Mouse (Mus musculus) urinary bladder, adult 18-20 months (tissue): Measurements from ENCODE around the gene Hoxc6.

Experiments used
- DNase-seq, 2 experiments: peaks; one replicate each; pipeline ENCODE4 v3.0.0; 2022; ENCODE audit warnings: low spot score in 2 of 2, mixed read lengths in 2 of 2

The Hoxc6 gene

DNA sequence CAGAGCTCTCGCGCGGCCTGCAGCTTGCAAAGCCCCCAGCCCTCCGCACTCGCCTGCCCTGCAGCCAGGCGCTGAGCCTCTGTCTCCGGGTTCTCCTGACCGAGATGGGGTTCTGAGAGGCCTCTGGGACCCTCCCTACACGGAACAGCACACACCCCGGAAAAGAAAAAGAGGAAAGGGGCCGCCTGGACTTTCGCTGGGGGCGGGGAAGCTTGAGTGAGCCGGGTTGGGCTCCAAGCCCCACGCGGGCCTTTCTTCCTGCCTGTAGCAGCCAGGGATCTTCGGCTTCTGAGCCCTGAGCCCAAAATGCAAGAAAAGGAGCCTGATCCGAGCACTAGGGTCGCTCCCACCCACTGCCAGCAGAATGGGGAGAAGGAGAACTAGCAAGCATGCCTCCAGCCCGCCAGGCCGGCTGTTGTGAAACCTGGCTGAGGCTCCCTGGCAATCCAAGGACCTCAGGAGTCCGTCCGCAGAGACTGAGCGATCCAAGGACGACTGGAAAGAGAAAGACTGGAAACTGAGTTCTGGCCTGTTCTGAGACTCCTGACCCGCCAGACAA lies 13.9 kb downstream of the Hoxc6 start:
- DNase-seq, result no peak

DNA sequence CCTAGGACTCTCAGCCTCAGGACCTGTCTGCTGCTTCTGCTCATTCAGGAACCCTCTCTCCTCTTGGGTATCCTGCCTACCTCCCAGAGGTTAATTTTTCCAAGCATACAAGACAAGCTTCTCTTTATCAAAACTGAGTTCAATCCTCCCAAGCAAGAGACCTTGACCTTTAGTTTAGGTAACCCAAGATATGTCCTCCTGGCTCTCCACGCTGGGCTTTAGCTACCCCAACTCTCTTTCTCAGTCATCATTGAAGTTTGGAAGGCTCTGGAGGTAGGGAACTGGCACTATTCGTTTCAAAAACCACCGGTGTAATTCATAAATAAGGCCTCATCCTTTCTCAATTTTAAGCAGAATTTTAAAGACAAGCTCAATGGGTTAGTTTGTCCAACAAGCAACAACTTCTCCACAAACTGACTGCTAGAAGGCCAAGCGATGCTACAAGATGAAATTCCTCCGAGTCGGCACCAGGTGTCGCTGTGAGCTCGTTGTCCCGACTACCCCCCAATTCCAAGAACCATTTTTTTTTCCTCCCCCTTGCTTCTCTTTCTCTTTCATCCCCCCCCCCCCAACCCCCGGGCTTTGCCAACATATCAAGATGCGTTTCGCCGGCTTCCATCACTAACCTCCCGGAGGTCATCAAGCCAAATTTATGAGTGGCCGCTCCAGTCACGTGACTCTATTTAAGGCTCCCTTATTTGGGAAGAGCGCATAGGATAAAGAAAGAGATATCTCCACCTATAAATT lies 15.4 kb downstream of the Hoxc6 start:
- no peak for DNase-seq

DNA sequence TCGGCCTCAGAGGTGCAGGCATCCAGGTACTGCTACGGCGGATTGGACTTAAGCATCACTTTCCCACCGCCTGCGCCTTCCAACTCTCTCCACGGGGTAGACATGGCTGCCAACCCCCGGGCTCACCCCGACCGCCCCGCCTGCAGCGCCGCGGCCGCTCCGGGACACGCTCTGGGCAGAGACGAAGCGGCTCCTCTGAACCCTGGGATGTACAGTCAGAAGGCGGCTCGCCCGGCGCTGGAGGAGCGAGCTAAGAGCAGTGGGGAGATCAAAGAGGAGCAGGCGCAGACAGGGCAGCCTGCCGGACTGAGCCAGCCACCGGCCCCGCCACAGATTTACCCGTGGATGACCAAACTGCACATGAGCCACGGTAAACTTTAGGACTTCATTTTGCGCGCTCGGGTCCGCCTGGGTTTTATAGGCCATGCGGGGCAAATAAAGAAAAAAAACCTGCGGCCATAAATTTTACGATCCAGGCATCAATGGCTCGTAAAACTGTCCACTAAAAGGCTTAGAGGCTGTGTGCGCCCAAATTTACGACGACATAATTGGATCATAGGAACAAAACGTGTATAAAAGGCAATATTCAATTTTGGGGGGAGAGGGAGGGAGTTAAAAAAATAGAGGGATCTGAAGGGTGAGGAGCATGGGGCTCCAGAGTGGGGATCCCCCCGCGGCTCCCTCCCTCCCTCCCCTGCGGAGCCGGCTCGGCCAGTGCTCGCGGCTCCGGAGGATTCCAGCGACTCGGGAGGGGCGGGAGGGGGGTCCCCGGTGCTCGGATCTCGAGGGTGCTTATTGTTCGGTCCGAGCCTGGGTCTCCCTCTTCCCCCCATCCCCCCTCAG lies 16.3 kb downstream of the Hoxc6 start:
- DNase-seq, result no peak

DNA sequence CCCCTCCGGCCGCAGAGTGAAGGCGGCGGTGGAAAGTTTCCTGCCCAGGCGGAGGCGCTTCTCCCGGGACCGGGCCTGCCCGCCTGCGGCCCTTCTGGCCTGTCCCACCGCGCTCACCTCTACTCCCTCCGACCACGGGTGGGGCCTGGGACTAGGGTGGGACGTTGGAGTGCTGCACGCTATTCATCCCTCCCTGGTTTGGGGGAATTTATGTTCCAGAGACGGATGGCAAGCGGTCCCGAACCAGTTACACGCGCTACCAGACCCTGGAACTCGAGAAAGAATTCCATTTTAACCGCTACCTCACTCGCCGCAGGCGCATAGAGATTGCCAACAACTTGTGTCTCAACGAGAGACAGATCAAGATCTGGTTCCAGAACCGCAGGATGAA lies 16.9 kb downstream of the Hoxc6 start:
- no peak for DNase-seq

DNA sequence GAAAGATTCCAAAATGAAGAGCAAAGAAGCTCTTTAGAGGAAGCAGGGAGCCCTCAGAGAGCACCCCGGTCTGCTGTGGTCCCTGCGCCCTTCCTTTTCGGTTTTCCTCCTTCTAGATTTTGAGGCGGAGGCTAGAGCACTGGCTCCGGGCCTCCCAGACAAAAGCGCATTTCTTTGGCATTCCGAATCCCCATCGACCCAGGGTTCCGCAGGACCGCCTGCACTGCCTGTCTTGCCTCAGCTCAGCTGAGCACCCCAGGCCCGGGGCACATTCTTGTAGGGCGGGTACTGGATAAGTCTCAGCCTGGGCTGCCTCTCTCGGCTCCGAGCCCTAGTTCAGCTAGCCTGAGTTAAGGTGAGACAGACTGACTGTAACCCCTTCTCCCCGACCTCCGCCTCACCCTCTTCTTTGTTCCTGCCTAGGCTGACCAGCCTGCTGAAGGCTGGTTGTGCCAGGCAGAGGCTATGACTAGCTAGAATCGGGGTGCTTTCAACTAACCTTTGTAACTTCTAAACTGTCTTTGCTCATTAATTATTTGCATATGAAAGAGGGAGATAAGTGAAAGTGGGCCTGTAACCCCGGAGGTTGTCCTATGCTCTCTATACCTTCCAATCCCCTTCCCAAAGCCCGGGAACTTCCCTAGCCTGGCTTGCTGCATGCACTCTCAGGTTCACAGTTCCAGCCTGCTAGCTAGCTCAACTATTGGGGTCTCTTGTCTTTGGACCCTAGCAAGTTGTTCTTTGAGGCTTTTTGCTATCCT lies 17.5 kb downstream of the Hoxc6 start:
- DNase-seq, result no peak

DNA sequence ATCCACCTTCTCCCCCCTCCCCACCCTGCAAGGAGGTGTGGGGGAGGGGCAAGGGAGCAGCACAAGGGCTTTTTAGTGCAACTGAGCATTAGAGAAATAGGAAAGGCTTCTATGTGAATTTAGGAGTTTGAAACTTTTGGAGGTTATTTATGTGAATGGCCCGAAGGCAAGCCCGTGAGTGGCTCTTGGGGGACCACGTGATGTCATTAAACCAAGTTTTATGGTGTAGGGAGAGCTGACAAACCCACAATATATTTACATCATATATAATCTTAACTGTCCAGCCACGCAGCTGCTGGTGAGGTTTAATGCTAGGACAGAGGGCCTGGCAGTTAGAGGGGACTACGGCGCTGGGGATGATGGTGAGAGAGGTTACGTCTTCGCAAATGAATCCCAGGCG lies 20.6 kb downstream of the Hoxc6 start, which contains the start of gene Hoxc4:
Gene Hoxc4, plus strand, starts transcription at position 299 of the 400 bp plus-strand sequence.
- no peak for DNase-seq

DNA sequence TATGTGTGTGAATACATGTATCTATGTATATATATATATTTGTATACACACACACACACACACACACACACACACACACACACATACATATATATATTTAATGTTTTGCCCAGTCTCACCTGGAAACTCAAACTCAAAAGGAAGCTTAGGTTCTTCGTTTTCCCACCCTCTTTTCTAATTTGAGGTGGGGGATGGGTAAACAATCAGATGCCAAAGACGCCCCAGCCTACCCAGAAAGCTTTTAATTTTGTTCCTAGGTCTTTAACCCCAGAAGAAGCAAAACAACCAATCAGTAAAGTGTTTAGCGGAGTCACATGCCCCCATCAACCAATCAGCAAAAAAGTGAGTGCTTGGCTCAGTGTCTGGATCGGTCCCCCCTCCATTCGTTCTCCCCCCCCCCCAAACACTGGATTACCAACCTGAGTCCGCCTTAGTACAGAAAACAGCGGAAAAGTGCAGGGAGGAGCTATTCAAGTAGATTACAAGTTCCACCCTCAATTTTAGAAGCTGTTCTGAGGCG lies 22.9 kb downstream of the Hoxc6 start:
- no peak for DNase-seq

DNA sequence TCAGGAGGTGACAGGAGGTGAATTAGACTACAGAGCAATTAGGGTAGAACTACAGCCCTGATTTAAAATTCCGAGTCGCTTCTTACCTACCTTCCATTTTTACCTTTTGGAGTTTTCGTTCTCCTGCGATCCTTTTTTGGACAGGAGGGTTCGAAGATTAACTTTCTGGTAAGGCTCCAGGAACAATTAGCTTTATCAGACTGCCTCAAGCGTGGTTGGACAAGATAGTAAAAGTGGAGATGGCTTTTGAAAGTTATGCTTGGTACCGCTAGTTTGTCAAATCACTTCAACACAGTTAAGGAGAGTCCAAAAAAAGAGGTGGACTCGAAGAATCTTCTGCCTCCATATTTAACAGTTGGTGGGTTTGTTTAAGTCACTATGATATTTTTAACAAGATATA lies 23.5 kb downstream of the Hoxc6 start:
- no peak for DNase-seq

DNA sequence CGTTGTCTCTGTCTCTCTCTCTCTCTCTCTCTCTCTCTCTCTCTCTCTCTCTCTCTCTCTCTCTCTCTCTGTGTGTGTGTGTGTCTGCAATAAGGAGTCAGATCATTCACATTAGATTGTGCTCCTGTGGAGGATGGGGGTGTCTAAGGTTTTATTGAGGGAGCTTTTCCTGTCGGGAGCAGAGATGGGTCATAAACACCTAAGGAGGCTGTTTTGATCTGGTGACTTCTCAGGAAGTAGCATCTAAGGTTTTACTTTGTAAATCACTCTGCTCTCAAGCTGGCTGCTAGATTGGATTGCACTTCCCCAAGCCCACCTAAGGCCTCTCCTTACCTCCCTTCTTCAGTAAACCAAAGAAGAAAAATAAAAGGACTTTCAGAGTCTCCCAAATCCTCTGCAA lies 26.1 kb downstream of the Hoxc6 start:
- DNase-seq, result no peak

DNA sequence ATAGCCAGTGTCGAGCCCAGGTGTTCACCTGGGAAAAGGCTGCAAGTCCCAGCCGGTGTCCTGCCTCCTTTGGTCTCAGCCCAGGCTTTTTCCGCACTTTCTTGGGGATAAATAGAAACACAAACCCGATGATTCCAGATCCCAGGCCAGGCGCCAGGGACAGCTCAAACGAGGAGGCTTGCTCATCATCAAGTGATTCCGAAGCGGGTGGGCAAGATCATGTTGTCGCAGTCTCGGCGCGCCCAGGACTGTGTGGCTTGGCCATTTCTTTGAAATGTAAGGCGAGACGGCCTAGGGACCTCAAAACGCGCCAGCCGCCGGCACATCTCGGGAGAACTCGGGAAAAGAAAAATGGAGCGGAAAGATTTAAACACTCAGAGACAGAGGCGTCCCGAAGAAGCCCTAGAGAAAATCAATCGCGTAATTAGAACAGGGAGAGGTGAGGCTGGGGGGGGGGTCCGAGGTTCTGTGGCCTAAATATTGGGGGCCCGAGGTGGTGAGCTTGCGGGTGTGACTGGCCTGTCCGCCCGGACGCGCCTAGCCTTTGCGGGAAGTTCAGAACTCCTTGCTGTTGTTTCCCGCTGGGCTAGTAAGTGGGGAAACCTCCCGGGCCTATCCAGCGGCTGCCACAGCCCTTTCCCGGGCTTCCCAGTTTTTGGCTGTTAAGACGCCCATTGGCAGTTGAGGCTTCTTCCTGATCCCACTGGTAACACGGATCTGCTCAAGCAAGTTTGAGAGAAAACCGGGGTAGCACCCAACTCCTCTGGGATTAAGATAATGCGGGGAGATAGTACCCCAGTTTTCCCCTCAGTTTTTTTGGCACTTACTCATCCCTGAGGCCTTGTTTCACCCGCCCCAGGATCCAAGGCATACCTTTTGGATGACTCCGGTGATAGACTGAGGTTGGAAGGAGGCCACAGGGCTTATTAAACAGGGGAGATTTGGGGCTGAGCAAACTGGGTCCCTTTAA lies 29.5 kb downstream of the Hoxc6 start:
- no peak for DNase-seq

DNA sequence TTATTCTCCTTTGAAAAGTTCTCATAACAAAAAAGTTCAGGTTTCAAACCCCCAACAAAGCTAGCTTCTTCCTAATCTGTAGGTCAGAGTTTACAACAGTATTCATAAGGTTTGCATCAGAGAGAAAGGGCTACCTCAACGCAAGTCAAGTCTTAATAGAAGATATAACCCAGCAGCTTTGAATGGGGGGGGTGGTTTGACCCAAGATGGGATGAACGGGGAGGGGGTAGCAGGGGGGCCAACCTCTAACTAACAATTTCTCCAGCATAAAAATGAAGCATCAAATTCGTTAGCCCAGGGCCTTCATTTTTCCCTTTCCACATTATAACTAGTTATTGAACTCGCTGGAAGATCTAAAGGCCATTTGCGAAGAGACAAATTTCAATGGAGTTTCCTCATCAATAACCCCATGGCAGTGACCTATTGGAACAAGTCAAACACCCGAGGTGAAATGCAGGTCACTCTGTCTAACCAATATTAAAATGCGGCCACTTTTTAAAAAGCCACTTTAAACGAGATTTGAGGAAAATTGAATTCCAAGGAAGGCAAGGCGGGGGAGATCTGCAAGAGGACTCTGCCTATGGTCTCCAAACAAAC lies 31.0 kb downstream of the Hoxc6 start:
- DNase-seq, result no peak

DNA sequence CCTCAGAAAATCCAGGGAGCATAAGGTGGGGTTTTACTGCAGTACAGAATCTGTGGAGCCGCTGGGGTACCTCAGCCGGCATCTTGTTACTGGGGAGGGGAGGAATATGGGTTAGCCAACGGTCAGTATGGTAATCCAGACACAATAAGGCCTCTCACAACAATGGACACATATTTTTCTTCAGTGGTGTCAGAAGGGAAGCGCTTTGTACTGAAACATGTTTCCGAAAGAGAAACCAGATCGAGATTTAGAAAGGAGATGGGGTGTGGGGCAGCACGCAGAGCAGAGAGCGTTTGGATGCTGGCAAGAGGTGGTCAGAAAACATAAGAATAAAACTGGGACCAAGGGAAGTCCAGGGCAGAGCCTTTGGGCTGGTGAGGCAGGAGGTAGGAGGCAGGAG lies 32.1 kb downstream of the Hoxc6 start:
- DNase-seq, result no peak

DNA sequence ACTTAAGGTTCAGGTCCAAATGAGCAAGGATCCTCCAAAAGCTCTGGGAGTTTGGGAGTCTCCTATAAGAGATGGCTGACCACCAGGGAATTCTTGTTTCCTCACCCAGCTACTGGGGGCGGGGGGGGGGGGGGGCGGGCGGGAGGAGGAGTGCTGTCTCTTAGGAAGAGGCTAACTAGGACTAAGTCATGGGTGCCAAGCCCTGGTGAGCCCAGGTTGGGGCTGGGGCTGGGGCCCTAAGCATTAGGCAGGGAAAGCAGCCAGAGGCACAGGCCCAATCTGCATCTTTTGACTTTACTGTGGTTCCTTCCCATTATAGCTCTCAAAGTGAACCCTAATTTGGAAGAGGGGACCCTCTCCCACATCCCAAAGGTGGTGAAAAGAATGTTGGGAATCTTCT lies 34.1 kb downstream of the Hoxc6 start:
- no peak for DNase-seq

DNA sequence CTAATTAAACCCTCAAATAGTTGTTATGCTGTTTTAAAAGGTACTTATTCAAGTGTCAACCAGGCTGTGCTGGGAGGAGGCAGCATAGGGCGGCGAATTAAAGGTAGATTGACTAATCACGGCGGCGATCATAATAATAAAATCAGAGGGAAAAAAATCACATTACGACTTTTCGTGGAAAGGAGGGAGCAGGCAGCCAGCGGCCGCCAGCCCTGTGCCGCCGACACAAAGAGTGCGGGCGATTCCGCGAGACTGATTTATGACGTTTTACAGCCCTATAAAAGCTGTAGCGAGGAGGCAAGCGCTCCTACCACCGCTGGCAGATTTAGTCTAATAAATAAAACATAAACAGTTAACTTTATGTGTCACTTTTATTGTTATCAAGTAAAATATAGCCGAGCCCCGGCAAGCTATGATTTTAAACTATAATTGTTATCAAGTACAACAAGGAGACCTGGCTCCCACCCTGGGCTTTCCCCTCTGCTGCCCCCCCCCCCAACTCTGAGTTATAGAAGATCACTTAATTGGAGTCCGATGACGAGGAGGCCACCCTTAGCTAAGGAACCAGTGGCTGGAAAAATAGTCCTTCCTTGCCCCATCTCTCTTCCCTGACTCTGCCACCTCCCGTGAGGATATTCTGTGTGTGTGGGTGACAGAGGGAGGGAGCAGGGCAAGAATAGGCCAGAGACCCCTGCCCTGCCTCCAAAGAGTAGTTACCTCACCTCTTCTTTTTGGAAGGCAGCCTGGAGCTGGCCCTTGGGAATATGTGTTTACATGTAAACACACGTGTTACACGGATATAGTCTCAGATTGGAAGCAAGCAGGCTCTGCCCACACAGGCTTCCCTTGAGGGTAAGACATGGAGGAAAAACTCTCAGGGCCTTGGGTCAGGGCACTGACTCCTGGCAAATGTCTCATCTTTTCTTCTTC lies 34.9 kb downstream of the Hoxc6 start:
- no peak for DNase-seq

DNA sequence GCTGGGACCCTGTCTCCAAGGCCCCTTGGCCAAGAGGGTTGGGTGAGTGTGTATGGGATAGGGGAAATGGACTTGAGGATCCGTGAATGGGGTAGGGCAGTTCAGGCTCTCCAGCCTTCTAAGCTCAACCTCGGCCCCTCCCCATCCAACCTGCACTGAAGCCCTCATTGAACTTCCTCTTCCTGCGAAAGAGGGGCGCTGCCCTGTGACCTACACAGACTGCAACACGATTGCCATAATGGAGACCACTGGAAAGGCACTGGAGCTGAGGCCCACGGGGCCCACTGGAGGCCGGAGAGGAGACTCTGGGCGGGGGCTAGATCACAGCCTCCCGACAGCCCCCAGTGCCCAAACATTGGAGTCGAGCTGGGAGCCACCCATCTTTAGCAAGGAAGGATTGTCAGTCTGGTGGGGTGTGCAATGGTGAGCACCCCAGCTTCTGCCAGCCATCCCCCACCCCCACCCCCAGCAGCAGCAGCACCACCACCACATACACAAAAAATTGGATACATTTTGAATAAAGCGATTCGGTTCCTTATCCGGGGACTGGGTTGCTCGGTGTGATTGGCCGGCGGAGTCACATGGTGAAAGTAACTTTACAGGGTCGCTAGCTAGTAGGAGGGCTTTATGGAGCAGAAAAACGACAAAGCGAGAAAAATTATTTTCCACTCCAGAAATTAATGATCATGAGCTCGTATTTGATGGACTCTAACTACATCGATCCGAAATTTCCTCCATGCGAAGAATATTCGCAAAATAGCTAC lies 36.2 kb downstream of the Hoxc6 start:
- no peak for DNase-seq

DNA sequence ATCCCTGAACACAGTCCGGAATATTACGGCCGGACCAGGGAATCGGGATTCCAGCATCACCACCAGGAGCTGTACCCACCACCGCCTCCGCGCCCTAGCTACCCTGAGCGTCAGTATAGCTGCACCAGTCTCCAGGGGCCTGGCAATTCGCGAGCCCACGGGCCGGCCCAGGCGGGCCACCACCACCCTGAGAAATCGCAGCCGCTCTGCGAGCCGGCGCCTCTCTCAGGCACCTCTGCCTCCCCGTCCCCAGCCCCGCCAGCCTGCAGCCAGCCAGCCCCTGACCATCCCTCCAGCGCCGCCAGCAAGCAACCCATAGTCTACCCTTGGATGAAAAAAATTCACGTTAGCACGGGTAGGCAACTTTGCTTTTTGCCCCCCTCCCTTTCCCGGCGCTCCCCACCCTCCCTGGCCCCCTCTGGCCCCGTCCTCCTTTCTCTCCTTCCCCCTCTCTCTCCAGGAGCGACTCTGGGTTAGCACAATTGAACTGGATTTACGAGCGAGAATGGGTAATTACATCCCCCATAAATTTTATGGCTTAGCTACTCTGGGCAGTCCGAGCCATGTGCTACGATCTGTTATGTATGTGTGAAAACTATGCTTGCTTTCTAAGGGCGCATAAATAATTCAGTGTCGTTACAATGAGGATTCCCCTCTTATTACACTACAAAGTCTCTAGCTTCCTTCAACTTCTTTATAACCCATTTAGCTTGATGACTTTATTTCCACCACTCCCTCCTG lies 36.9 kb downstream of the Hoxc6 start:
- no peak for DNase-seq

DNA sequence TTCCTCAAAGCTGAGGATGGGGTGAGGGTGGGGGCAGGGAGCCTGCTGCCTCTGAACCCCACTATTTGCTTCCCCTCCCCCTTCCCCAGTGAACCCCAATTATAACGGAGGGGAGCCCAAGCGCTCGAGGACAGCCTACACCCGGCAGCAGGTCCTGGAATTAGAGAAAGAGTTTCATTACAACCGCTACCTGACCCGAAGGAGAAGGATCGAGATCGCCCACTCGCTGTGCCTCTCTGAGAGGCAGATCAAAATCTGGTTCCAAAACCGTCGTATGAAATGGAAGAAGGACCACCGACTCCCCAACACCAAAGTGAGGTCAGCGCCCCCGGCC lies 37.5 kb downstream of the Hoxc6 start:
- DNase-seq, result no peak

DNA sequence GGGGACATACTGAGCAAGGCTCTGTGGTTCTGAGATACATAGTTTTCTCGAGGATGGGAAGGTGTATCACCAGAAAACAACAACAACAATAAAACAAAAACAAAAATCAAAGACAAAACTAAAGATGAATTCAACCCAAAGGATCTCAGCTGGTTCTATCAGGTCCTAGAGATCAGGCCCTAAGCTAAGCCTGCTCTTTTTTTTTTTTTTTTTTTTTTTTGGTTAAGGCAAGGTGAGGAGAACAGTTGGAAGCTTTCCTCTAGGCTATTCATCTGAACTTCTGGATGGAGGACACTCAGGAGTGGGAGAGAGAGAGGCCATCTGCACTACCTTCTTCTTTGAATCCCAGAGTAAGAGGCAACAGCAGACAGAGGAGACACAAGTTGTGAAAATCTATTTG lies 39.5 kb downstream of the Hoxc6 start:
- no peak for DNase-seq
